Mouse (Mus musculus) lung, postnatal 0 days (tissue): Measurements from ENCODE around the gene Cacna2d1. TPM values are rescaled to one million over a fixed set of nuclear protein-coding genes. Genes with fewer than 3 reads are reported as not detected.

Experiments
- ATAC-seq: fragments of 200-750 bp; cut with Nextera tagmentation; 2 replicates; pipeline ENCODE4 v1.8.0; 2017; ENCODE audit warnings: moderate library complexity
- DNase-seq: peaks from one replicate; pipeline ENCODE4 v3.0.0-alpha.2; 2016; ENCODE audit warnings: low spot score
- H3K27ac ChIP-seq: fragments of 300-500 bp; sonication (generic); 2 replicates; pipeline ENCODE4 v1.5.1; 2014; ENCODE audit warnings: antibody characterized with exemption, mild to moderate bottlenecking, low read length, mixed read lengths
- H3K27me3 ChIP-seq: fragments of 300-500 bp; sonication (generic); replicated peaks from 2 replicates; pipeline ENCODE4 v1.6.1; 2014; ENCODE audit warnings: low read length, mixed read lengths; ENCODE audit not compliant: insufficient read depth
- H3K36me3 ChIP-seq: fragments of 300-500 bp; sonication (generic); 2 replicates; pipeline ENCODE4 v1.6.1; 2014; ENCODE audit warnings: low read length, mixed read lengths; ENCODE audit not compliant: insufficient read depth
- H3K4me1 ChIP-seq: fragments of 300-500 bp; sonication (generic); 2 replicates; pipeline ENCODE4 v1.6.1; 2014; ENCODE audit warnings: antibody characterized with exemption, low read depth, low read length, mixed read lengths; ENCODE audit not compliant: insufficient read depth
- H3K4me2 ChIP-seq: fragments of 300-500 bp; sonication (generic); replicated peaks from 2 replicates; pipeline ENCODE4 v1.6.1; 2014; ENCODE audit warnings: low read depth, mild to moderate bottlenecking, low read length, moderate library complexity, mixed read lengths
- H3K4me3 ChIP-seq: fragments of 300-500 bp; sonication (generic); 2 replicates; pipeline ENCODE4 v1.5.1; 2014; ENCODE audit warnings: low read depth, low read length
- H3K9ac ChIP-seq: fragments of 300-500 bp; sonication (generic); replicated peaks from 2 replicates; pipeline ENCODE4 v1.6.1; 2014; ENCODE audit warnings: low read depth, mild to moderate bottlenecking
- H3K9me3 ChIP-seq: fragments of 300-500 bp; sonication (generic); 2 replicates; pipeline ENCODE4 v1.6.1; 2016; ENCODE audit warnings: low read length, mixed read lengths
- CTCF ChIP-seq: IDR thresholded peaks from 2 replicates; pipeline ENCODE4 v1.5.1; 2016; ENCODE audit warnings: antibody characterized with exemption, mild to moderate bottlenecking
- EP300 ChIP-seq: IDR thresholded peaks from 2 replicates; pipeline ENCODE4 v1.6.1; 2016; ENCODE audit warnings: antibody characterized with exemption, mild to moderate bottlenecking, control low read depth
- WGBS: fragments of 180-500 bp; shearing (Covaris S2); extraction: QIAGEN DNeasy Blood & Tissue Kit; methylation state at CpG from one replicate; pipeline ENCODE4 v1.1.7; 2014; 5-methylcytosine and 5-hydroxymethylcytosine counted together
- polyA plus RNA-seq: library from polyadenylated mRNA; unstranded; fragments of >200 nt; fragmentation: Nextera tagmentation; extraction: Ambion mirVana; gene quantifications from 2 replicates; pipeline ENCODE4 v1.2.1, GENCODE M21; 2015

The Cacna2d1 gene
- polyA plus RNA-seq, 1 experiment from 2014 or later: 8.4 TPM

DNA sequence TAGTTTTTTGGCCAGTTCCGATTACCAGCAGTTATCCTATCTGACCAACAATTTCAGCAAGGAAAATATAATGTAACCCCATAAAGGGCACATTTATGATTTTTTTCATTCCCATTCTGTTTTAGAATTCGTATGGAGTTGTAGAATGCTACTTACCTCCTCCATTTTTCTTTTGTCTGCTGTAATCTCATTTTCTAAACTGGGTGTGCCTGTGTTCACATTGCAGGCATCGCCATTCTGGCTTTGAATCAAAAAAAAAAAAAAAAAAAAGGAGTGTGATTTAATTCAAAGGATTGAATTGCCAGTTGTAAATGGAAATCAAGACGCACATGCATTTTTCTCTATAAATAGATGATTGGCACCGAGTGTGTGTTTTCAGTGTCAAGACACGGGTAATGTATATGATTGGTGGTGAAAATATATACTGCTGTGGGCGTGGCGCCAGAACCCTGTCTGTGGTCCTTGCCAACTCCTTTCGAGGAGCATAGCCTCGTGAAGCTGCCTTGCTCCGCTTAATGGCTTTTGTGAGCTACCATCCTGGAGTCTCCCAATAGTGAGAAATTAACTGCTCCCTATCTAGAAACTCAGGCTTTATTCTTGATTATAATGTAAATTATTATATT lies 158.7 kb downstream of the Cacna2d1 start:
- H3K9me3 ChIP-seq: no peaks in the 10 kb centered on the region
- ATAC-seq (no peak), DNase-seq (no peak)
- H3K27ac ChIP-seq: no peak overlapping the region
- H3K36me3 ChIP-seq: no peaks in the 10 kb centered on the region
- no peak overlapping the region for H3K9ac ChIP-seq
- H3K4me2 ChIP-seq: no peak overlapping the region
- no peaks in the 10 kb centered on the region for H3K4me1 ChIP-seq
- WGBS: 51% methylated on average over 11 of the region's 11 CpGs
- no peak overlapping the region for H3K4me3 ChIP-seq
- H3K27me3 ChIP-seq: no peaks in the 10 kb centered on the region
- TF ChIP-seq CTCF (no peak), EP300 (no peak)

DNA sequence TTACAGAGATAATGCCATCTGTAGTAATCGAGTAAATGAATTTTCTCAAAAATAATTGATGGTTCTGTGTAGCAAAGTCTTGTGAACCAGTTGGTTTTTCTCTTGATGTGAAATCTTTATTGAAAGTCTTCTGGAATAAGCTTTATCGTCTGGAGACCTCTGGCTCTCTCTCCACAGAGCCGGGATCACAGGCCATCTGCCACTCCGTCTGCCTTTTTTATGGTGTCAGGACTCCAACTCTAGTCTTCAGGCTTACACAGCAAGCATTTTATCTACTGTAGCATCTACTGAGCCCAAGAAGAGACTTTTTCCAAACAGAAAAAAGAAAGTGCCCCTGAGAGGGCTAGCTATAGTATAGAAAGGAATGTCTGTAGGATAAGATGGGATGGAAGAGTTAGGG lies 160.9 kb downstream of the Cacna2d1 start:
- DNase-seq (no peak), ATAC-seq (no peak)
- Histone ChIP-seq H3K4me1 (no peaks in the 10 kb centered on the region), H3K4me2 (no peak overlapping the region), H3K36me3 (no peaks in the 10 kb centered on the region), H3K9ac (no peak overlapping the region), H3K9me3 (no peaks in the 10 kb centered on the region), H3K27ac (no peak overlapping the region), H3K4me3 (no peak overlapping the region), H3K27me3 (no peaks in the 10 kb centered on the region)
- 57% methylated on average over 4 of the region's 4 CpGs for WGBS
- TF ChIP-seq EP300: no peak
- TF ChIP-seq CTCF: no peak

DNA sequence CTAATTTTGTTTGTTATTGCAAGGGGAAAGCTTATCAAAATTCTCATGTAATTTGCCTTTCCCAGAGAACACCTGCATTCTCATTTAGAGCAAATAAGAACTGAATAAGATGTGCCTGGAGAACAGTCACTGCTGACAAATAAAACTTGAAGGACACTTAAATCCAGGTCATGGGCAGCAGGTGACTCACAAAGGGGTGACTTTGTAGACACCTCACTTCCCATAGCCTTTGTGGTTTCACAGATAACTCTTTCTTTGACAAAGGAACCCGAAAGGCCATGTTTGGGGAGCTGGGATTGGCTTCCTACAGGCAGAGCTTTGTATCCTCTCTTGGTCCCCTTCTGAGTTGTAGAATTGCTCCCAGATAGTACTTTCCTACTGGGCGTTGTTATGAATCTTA lies 164.3 kb downstream of the Cacna2d1 start:
- Histone ChIP-seq H3K4me1 (no peaks in the 10 kb centered on the region), H3K27me3 (no peaks in the 10 kb centered on the region), H3K27ac (no peak overlapping the region), H3K9me3 (no peaks in the 10 kb centered on the region), H3K36me3 (no peaks in the 10 kb centered on the region), H3K9ac (no peak overlapping the region), H3K4me2 (no peak overlapping the region), H3K4me3 (no peak overlapping the region)
- ATAC-seq (no peak), DNase-seq (no peak)
- TF ChIP-seq CTCF: no peak
- no peak for TF ChIP-seq EP300
- WGBS: 84% methylated on average over 2 of the region's 2 CpGs

DNA sequence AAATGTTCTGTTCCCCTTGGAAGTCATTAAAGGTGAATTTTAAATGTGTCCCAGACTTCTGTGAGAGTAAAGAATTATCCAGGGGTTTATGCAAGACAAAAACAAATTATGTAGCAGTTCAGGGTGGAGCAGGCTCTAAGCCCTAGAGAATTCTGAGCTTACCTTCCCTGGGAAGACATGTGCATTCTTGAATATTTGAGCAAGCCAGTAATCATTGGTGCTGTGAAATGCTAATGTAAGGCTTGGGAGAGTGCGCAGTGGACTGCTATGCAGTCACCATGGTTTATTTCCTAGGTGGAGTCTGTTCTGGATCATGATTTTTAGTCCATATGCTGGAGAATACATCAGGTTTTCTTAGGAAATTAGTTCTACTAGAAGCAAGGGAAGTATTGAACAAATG lies 167.3 kb downstream of the Cacna2d1 start:
- Histone ChIP-seq H3K27me3 (no peaks in the 10 kb centered on the region), H3K4me3 (no peak overlapping the region)
- whole genome bisulfite sequencing: 100% methylated on average over 1 of the region's 1 CpGs

DNA sequence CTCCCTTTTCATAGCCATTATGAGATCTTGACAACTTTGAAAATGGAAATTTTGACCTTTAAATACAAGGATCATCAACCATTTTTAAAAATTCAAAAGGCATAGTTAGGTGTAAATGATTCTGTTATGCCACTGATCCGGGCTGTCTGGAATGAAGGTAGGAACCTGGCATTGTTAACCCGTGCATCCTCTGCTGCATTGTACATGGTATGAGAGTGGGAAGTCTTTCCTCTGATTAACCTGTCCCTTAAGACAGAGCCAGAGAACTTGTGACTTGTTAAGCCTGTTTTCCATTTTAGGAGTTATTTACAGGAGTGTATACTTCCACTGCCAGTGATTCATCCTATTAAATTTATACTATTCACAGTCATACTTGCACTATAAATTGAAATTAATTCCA lies 171.2 kb downstream of the Cacna2d1 start:
- Histone ChIP-seq H3K4me3 (no peak overlapping the region), H3K4me2 (no peak overlapping the region), H3K27ac (no peak overlapping the region), H3K27me3 (no peaks in the 10 kb centered on the region), H3K4me1 (no peaks in the 10 kb centered on the region), H3K9me3 (no peaks in the 10 kb centered on the region), H3K36me3 (no peaks in the 10 kb centered on the region), H3K9ac (no peak overlapping the region)
- ATAC-seq (no peak), DNase-seq (no peak)
- no peak for TF ChIP-seq EP300
- no peak for TF ChIP-seq CTCF
- WGBS: 76% methylated on average over 2 of the region's 2 CpGs

More for the DNA sequence above, 167.3 kb downstream of the Cacna2d1 start:
- TF ChIP-seq EP300: no peak
- no peak for TF ChIP-seq CTCF
- Histone ChIP-seq H3K36me3 (no peaks in the 10 kb centered on the region), H3K9me3 (no peaks in the 10 kb centered on the region), H3K9ac (no peak overlapping the region), H3K4me1 (no peaks in the 10 kb centered on the region), H3K27ac (no peak overlapping the region), H3K4me2 (no peak overlapping the region)
- DNase-seq (no peak), ATAC-seq (no peak)

DNA sequence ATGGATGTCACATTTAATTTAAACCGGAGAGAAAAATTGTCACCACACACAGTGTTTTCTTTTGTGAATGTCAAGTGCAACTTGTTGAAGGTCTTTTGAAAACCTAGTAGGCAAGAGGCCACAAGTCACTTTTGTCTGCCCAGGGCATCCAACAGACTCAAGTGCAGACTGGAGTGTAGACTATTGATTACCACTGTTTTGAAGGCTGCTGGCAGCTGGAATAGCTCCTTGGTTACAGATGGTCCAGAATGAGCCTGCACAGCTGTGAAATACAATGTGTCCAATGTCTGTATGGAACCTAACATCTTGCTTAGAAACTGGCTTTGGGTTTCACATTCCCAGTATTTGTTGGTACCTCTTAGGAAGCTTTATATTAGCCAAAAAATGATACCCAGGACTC lies 176.2 kb downstream of the Cacna2d1 start:
- H3K36me3 ChIP-seq: no peaks in the 10 kb centered on the region
- H3K9ac ChIP-seq: no peak overlapping the region
- 56% methylated on average over 1 of the region's 1 CpGs for WGBS
- DNase-seq (no peak), ATAC-seq (no peak)
- no peaks in the 10 kb centered on the region for H3K9me3 ChIP-seq
- H3K27ac ChIP-seq: no peak overlapping the region
- no peak overlapping the region for H3K4me2 ChIP-seq
- H3K27me3 ChIP-seq: no peaks in the 10 kb centered on the region
- no peak overlapping the region for H3K4me3 ChIP-seq
- H3K4me1 ChIP-seq: no peaks in the 10 kb centered on the region
- no peak for TF ChIP-seq CTCF
- TF ChIP-seq EP300: no peak

DNA sequence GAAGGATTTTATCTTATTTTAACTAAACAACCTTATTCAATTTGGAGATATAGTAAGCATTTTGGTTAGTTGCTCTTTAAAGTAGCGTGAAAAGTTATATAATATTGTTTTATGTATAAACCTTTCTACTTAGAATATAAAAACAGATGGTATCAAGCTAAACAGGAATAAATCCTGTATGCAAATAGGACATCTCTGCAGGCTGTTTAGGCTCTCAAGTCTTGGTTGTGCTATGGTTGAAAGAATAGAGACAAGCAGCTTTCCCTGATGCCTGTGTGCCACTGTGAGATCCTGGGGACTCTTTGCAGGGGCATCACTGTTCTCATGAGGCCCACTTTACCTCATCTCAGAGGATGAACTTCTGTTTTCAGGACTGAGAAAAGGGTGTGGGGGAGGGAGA lies 179.4 kb downstream of the Cacna2d1 start:
- Histone ChIP-seq H3K9me3 (no peaks in the 10 kb centered on the region), H3K27ac (no peak overlapping the region), H3K36me3 (no peaks in the 10 kb centered on the region), H3K27me3 (no peaks in the 10 kb centered on the region), H3K9ac (no peak overlapping the region), H3K4me1 (no peaks in the 10 kb centered on the region), H3K4me3 (no peak overlapping the region), H3K4me2 (no peak overlapping the region)
- TF ChIP-seq CTCF (no peak), EP300 (no peak)
- ATAC-seq: no peak
- DNase-seq: no peak
- 76% methylated on average over 1 of the region's 1 CpGs for WGBS
